Mouse (Mus musculus): ENCODE results near the gene Atp11c.

Atp11c gene

GRCm38 (mm10) chrX:60394292-60394691 is 198.2 kb downstream of the Atp11c start:
- in situ Hi-C loops (cut with MboI, MseI) = no loop called here

GRCm38 (mm10) chrX:60386852-60387251 is 205.6 kb downstream of the Atp11c start:
- in situ Hi-C loops (cut with MboI, MseI) = no loop called here

- in situ Hi-C loops (cut with MboI, MseI) = no loop called here
Measured at GRCm38 (mm10) chrX:60381711-60382110, 210.8 kb downstream of the Atp11c start.

DNA sequence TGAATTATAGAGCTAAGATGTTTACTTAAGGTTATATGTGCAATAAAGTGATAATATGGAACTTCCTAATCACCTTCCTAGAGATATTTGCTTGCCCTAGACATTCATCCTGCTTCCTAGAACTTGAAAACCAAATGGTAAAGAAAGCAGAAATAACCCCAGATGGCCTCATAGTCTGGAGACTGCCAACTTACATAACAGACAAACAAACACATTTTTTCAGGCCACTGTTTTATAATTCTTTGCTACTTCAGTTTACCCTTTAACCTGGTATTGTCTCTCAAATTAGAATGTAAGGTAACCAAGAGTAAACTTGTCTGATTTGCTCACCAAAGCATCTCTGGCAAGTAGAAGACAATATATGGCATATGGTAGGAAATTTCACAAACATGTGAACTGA is 212.1 kb downstream of the Atp11c start:
- in situ Hi-C loops (cut with MboI, MseI) = no loop called here

DNA sequence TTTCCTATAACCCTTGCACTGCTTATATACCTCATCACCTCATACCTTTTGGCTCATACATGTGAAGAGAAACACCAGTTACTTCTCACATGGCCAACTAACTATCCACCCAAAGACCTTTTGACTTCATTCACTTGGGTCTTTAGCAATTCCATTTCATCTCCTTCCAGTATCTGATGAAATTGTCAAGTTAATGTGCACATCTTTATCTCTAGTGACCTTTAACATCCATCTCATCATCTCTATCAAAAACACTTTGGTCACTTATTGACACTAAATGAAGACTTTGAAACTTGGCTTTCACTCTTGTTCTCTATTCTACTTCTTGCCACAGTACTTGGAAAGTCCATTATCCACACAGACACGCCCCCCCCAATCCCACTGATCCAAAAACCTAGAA is 243.8 kb downstream of the Atp11c start:
- in situ Hi-C loops (cut with MboI, MseI) = no loop called here

DNA sequence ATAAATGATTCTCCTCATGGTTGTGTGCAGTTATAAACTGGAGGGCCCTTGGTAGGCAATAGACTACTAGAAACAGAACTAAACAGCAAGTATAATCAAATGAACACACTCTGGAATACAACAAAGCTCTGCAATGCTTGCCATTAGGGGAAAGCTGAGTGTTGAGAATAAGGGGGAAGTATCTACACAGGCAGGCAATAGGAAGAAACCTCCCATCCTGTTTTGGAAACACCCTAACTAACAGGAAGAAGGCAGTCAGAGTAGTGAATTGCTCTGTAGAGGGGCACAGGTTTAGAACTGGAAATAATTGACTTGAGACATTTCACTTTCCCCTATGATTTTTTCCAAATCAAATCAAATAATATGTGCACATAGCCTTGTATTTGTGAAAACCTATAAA is 247.1 kb downstream of the Atp11c start:
- in situ Hi-C loops (cut with MboI, MseI) = no loop called here

GRCm38 (mm10) chrX:60344991-60345390 is 247.5 kb downstream of the Atp11c start:
- in situ Hi-C loops (cut with MboI, MseI) = no loop called here

DNA sequence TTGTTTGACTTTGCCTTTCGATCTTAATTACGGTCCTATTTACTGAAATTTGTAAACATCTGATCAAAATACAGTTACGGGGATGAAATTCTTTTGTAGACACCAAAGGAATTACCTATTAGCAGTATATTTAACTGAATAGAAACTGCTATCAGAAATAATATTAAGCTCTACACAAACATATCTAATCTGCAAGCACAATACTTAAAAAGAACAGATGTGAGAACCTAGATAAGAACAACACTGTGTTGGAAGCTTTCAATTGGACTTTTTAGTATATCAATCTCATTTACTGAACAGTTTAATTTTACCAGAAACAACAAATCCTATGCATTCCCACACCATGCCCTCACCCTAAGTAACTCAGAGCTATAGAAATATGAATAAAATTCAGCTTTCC is 262.8 kb downstream of the Atp11c start:
- in situ Hi-C loops (cut with MboI, MseI) = no loop called here

DNA sequence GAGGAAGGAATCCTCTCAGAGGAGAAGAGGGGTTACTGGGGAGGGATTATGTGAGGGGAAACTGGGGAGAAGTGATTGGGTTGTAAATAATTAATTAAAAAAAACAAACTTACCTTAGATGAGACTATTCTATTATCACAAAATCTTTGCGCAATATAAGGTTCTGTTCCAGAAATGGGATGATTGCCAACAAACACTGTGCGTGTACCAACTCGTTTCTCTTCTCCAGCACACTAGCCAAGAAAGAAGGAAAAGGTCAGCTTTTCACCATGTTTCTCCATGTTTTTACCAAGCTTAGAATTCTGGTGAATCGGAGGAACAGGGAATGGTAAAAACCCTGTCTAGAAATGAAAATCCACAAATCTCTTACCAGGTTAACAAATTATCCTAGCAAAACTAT is 271.2 kb downstream of the Atp11c start:
- in situ Hi-C loops (cut with MboI, MseI) = no loop called here

DNA sequence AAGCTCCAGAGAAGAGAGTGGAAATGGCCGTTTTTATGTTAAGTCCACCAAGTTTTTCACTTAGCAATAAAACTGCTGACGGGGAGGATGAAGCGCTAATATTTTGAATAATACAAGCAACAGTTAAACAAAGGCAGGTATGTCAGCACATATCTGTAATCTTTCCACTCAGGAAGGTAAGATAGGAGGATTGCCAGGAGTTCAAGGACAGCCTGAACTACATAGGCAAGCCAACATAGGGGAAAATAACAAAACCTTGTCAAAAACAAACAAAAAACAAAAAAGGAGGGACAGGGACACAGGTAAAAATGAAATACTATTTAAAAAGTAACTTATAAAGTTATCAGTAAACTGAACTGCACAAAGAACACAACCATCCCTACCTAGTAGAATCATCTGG is 274.8 kb downstream of the Atp11c start:
- in situ Hi-C loops (cut with MboI, MseI) = no loop called here

DNA sequence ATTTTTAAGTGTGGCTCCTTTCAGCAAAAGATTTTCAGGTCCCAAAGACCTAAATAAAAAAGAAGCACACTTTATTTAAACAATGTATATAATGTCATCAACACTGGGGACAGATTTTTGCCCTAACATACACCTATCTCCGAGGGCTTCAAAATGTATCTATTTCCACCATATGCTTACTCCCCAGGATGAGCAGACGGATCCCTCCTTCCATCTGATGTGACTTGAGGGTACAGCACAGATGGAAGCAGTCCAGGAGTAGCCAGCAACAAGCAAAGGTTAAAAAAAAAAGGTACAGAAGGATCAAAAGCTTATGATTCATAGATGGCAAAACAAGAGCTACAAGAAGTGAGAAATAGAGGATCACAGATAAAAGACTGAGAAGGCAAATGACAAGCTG is 300.2 kb downstream of the Atp11c start:
- in situ Hi-C loops (cut with MboI, MseI) = no loop called here

GRCm38 (mm10) chrX:60255346-60255745 is 337.2 kb downstream of the Atp11c start:
- in situ Hi-C loops (cut with MboI, MseI) = no loop called here

DNA sequence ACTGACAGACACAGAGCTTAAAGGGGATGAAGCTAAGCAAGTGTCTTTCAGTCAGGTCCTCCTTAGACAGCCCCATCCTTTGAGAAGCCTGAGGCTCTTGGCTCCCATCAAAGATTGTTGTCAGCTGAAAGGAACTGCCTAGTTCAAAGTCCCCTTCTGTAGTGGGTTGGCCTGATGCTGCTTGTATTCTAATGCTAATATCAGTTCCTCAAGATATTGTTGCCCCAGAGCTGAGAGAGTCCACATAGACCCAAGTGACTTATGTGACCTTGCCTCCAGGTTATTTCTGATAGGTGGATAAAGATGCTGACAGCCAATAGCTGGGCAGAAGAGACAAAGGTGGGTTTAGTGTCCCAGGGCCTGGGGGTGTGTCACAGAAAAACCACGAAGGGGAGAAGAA is 404.8 kb downstream of the Atp11c start:
- in situ Hi-C loops (cut with MboI, MseI) = no loop called here

DNA sequence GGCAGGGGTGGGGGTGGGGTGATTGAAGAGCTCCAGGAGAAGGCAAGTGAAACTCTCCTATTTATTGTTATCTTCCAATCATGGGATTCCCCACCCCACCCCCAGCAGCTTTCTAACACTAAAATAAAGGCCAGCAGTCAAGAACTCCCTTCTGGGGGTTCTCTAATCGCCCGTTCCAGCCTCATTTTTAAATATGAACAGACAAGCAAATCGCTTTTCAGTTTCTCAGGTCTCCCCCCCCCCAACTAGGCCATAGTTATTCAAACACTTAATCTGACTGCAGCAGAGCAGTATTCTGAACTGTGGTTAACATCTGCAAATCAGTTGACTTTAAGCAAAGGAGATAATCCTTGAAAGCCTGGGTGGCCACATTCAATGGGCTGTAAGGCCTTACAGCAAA is 409.9 kb downstream of the Atp11c start:
- in situ Hi-C loops (cut with MboI, MseI) = no loop called here

DNA sequence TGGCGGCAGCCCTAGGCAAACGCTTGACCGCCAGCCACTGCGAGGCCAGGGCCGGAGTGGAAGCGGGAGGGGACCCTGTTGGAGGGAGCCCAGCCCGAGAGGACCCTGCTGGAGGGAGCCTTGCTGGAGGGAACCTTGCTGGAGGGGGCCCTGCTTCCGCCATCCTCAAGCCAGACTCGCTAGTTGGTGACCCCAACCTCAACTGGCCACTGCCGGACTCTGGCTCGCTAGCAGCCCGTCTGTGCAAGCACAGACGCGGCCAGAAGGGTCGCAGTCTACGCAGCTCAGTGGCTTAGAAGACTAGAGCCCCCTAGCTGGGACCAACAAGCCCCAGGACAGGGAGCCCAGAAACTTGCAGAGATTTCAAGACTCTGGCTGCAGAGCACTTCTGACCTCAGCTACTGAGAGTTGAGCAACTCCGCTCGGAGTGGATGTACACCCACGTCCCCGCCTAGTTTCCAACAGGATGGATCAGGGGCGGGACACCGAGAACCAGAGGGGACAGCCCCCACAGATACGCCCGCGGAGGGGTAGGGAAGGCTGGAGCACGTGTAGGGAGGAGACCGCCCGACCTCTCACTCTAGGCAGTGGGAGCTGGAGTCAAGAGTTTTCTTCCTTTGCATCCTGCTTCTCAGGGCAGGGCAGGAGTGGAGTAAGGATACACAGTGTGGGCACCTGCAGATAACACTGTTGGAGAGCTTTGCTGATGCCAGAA is 413.6 kb downstream of the Atp11c start, which contains the start of gene Mcf2:
Gene Mcf2, minus strand, starts transcription at position 346 of the 715 bp plus-strand sequence.
- in situ Hi-C loops (cut with MboI, MseI) = no loop called here

GRCm38 (mm10) chrX:60178025-60178743 is 414.3 kb downstream of the Atp11c start:
- in situ Hi-C loops (cut with MboI, MseI) = no loop called here

Measured in T-helper 1 cell (primary cell).